Mouse (Mus musculus): ENCODE data around the gene F930015N05Rik.

- TF ChIP-seq POLR2A (IDR thresholded peaks at IDR 0.05; ENCODE audit: borderline replicate concordance, extremely low read depth, low read depth, low read length) (no peak), CTCF (IDR thresholded peaks at IDR 0.05; ENCODE audit: insufficient read depth, low read length) (no peak)
Measured at GRCm38 (mm10) chr11:64473679-64474078, 37.2 kb upstream of the F930015N05Rik start.

Measured in lung, adult 2 months (tissue).